Mouse (Mus musculus) embryonic stem cell, embryonic (primary cell): ENCODE measurements around the gene Vmn1r228.

Experiments used
- CTCF ChIA-PET, 4 experiments: fragments of 300-600 bp in 2 of 4; fragments of 350-600 bp in 2 of 4; sonication (Branson Sonifier 250); formaldehyde crosslinking; loops; one replicate each; lab custom pipeline; 2022; ENCODE audit warnings: inconsistent platforms in 2 of 4; lab: Charles Lee
- POLR2A ChIA-PET, 4 experiments: fragments of 300-600 bp in 2 of 4; fragments of 350-600 bp in 2 of 4; sonication (Branson Sonifier 250); formaldehyde crosslinking; loops; one replicate each; lab custom pipeline; 2022; ENCODE audit warnings: antibody characterized with exemption in 4 of 4, inconsistent platforms in 1 of 4; lab: Charles Lee

Gene Vmn1r228

GRCm38 (mm10) chr17:20786057-20786456 is at the start of gene Vmn1r228:
Gene Vmn1r228 (minus strand): TSS chr17:20786157.
- ChIA-PET CTCF (no interaction called here), POLR2A (no interaction called here)

GRCm38 (mm10) chr17:20811255-20811654 is 25.3 kb upstream of the Vmn1r228 start, which contains the start of gene Vmn1r229:
Gene Vmn1r229 (plus strand): TSS chr17:20811555.
- POLR2A ChIA-PET = no interaction called here
- CTCF ChIA-PET = no interaction called here

GRCm38 (mm10) chr17:20729543-20729942 is 56.4 kb downstream of the Vmn1r228 start, which contains the start of gene Vmn1r227:
Gene Vmn1r227 (plus strand): TSS chr17:20729843.
- CTCF ChIA-PET = no interaction called here
- POLR2A ChIA-PET = no interaction called here
